Mouse (Mus musculus) frontal cortex, adult 2 months (tissue): ENCODE data around the gene Cacna1g. TPM values are rescaled to one million over a fixed set of nuclear protein-coding genes. Genes with fewer than 3 reads are reported as not detected.

Source experiments
- DNase-seq, 2 experiments: peaks; one replicate each; pipeline ENCODE4 v3.0.0; 2022; ENCODE audit warnings: low spot score in 1 of 2; ENCODE audit errors: extremely low spot score in 1 of 2
- polyA plus RNA-seq: library from polyadenylated mRNA; depleted of rRNA; stranded (reverse); fragments of >200 nt; gene quantifications from 2 replicates; pipeline ENCODE4 v1.2.3, GENCODE M21; 2012; rRNA removed

Cacna1g gene
- polyA plus RNA-seq, 1 experiment: 191 TPM

GRCm38 (mm10) chr11:94369981-94370380 is 104.0 kb downstream of the Cacna1g start:
- DNase-seq: no peak

- DNase-seq: no peak
Observed at GRCm38 (mm10) chr11:94365340-94365739, 108.7 kb downstream of the Cacna1g start.

GRCm38 (mm10) chr11:94363690-94364089 is 110.3 kb downstream of the Cacna1g start:
- DNase-seq: no peak

- DNase-seq: no peak
Observed at GRCm38 (mm10) chr11:94362101-94362500, 111.9 kb downstream of the Cacna1g start.

- DNase-seq: no peak
Observed at GRCm38 (mm10) chr11:94361166-94361870, 112.7 kb downstream of the Cacna1g start.

GRCm38 (mm10) chr11:94359168-94359567 is 114.8 kb downstream of the Cacna1g start:
- DNase-seq: no peak

Other genes with a start within 250 kb of the Cacna1g start
- 1.2 and 1.3 TPM in 2 replicates for gene Wfikkn2, start 228.2 kb downstream of the Cacna1g start, polyA plus RNA-seq
- gene Gm21885, start 192.3 kb downstream of the Cacna1g start, polyA plus RNA-seq: not detected in 2 replicates
- 181 and 209 TPM in 2 replicates for gene Luc7l3, start 152.2 kb downstream of the Cacna1g start, polyA plus RNA-seq
- 138 and 164 TPM in 2 replicates for gene Ankrd40, start 146.2 kb downstream of the Cacna1g start, polyA plus RNA-seq
- gene Abcc3, start 81.2 kb downstream of the Cacna1g start, polyA plus RNA-seq: 1.9 and 2.5 TPM in 2 replicates
- 0.24 and 0.34 TPM in 2 replicates for gene Spata20, start 12.0 kb upstream of the Cacna1g start, polyA plus RNA-seq
- gene Epn3, start 25.8 kb upstream of the Cacna1g start, polyA plus RNA-seq: 0.60 and 1.2 TPM in 2 replicates
- gene Mycbpap, start 47.5 kb upstream of the Cacna1g start, polyA plus RNA-seq: 1.9 and 2.0 TPM in 2 replicates
- gene Rsad1, start 75.1 kb upstream of the Cacna1g start, polyA plus RNA-seq: 11.8 and 12.5 TPM in 2 replicates
- gene Chad, start 90.8 kb upstream of the Cacna1g start, polyA plus RNA-seq: 0.11 and 0.22 TPM in 2 replicates
- gene Acsf2, start 127.7 kb upstream of the Cacna1g start, polyA plus RNA-seq: 16.1 and 17.0 TPM in 2 replicates
- gene Lrrc59, start 155.6 kb upstream of the Cacna1g start, polyA plus RNA-seq: 67.1 and 76.3 TPM in 2 replicates
- gene Mrpl27, start 179.6 kb upstream of the Cacna1g start, polyA plus RNA-seq: 112 and 136 TPM in 2 replicates
- gene Eme1, start 179.8 kb upstream of the Cacna1g start, polyA plus RNA-seq: 0.30 and 0.42 TPM in 2 replicates
- 26.6 and 27.0 TPM in 2 replicates for gene Xylt2, start 203.3 kb upstream of the Cacna1g start, polyA plus RNA-seq
- not detected in 2 replicates for gene Gm11541, start 230.3 kb upstream of the Cacna1g start, polyA plus RNA-seq